Mouse (Mus musculus) limb, embryonic 14.5 days (tissue): ENCODE results near the gene Tec. TPM values are rescaled to one million over a fixed set of nuclear protein-coding genes. Genes with fewer than 3 reads are reported as not detected.

ENCODE experiments used
- ATAC-seq: fragments of 200-750 bp; cut with Nextera tagmentation; 2 replicates; pipeline ENCODE4 v1.8.0; 2017; ENCODE audit warnings: low read depth, moderate number of reproducible peaks, moderate TSS enrichment; ENCODE audit not compliant: low FRiP score
- DNase-seq: peaks from one replicate; pipeline ENCODE4 v3.0.0-alpha.2; 2015; ENCODE audit warnings: low spot score
- H3K27ac ChIP-seq: fragments of 300-500 bp; sonication (generic); replicated peaks from 2 replicates; pipeline ENCODE4 v1.5.1; 2014; ENCODE audit warnings: low read depth, mild to moderate bottlenecking, low read length, moderate library complexity, mixed read lengths
- H3K27me3 ChIP-seq: fragments of 300-500 bp; sonication (generic); 2 replicates; pipeline ENCODE4 v1.6.1; 2014; ENCODE audit warnings: low read length, mixed read lengths; ENCODE audit not compliant: control insufficient read depth, insufficient read depth
- H3K36me3 ChIP-seq: fragments of 300-500 bp; sonication (generic); 2 replicates; pipeline ENCODE4 v1.6.1; 2014; ENCODE audit warnings: mild to moderate bottlenecking, low read length, moderate library complexity, mixed read lengths; ENCODE audit not compliant: control insufficient read depth, insufficient read depth
- H3K4me1 ChIP-seq: fragments of 300-500 bp; sonication (generic); 2 replicates; pipeline ENCODE4 v1.6.1; 2014; ENCODE audit warnings: antibody characterized with exemption, low read length, mixed read lengths; ENCODE audit not compliant: control insufficient read depth, insufficient read depth
- H3K4me2 ChIP-seq: fragments of 300-500 bp; sonication (generic); replicated peaks from 2 replicates; pipeline ENCODE4 v1.6.1; 2014; ENCODE audit warnings: low read depth, mild to moderate bottlenecking, low read length, moderate library complexity; ENCODE audit not compliant: severe bottlenecking
- H3K4me3 ChIP-seq: fragments of 300-500 bp; sonication (generic); replicated peaks from 2 replicates; pipeline ENCODE4 v1.5.1; 2014; ENCODE audit warnings: low read length
- H3K9ac ChIP-seq: fragments of 300-500 bp; sonication (generic); 2 replicates; pipeline ENCODE4 v1.6.1; 2014; ENCODE audit warnings: mild to moderate bottlenecking, low read depth, low read length, moderate library complexity; ENCODE audit not compliant: severe bottlenecking
- H3K9me3 ChIP-seq: fragments of 300-500 bp; sonication (generic); 2 replicates; pipeline ENCODE4 v1.6.1; 2016; ENCODE audit warnings: low read length; ENCODE audit not compliant: control insufficient read depth
- POLR2A ChIP-seq: fragments of 200-500 bp; IDR thresholded peaks from 2 replicates; pipeline ENCODE4 v1.8.0; 2012; ENCODE audit warnings: inconsistent platforms, mild to moderate bottlenecking, moderate library complexity, borderline replicate concordance; ENCODE audit not compliant: insufficient read depth, insufficient read length; ENCODE audit errors: extremely low read depth
- WGBS: fragments of 180-500 bp; shearing (Covaris S2); extraction: QIAGEN DNeasy Blood & Tissue Kit; methylation state at CpG from one replicate; pipeline ENCODE4 v1.1.7; 2014; 5-methylcytosine and 5-hydroxymethylcytosine counted together
- polyA plus RNA-seq, 2 experiments: library from polyadenylated mRNA; depleted of rRNA in 1 of 2; stranded (reverse) in 1 of 2; unstranded in 1 of 2; fragments of >200 nt; fragmentation: Nextera tagmentation in 1 of 2; extraction: Ambion mirVana in 1 of 2; gene quantifications; 2 replicates each; pipeline versions ENCODE4 v1.2.1 to v1.2.3; 2012 to 2014

Gene Tec
- polyA plus RNA-seq (2012; rRNA removed) (4.0 and 5.9 TPM in 2 replicates), polyA plus RNA-seq (2014; fragmentation: Nextera tagmentation; extraction: Ambion mirVana) (7.9 and 8.7 TPM in 2 replicates)

- Histone ChIP-seq H3K4me3 (peak within 1 kb of the TSS; percentile 54), H3K9me3 (no peaks in the 10 kb centered on the region), H3K36me3 (no peaks in the 10 kb centered on the region), H3K4me1 (0 out of 2 replicates have a peak, but pooled peaks cover 3% of the 10 kb centered on the region), H3K27me3 (peaks cover 15% of the 10 kb centered on the region; the same call in 1 of the 2 replicates), H3K27ac (no peak within 1 kb of the TSS), H3K9ac (peak within 1 kb of the TSS; percentile 56), H3K4me2 (peak within 1 kb of the TSS; percentile 83)
- WGBS, result under 1% methylated on average over 53 of the region's 60 CpGs
- no peak for TF ChIP-seq POLR2A
- ATAC-seq (peak; percentile 90), DNase-seq (peak; percentile 79)
Measured at GRCm38 (mm10) chr5:72868091-72868875, at the start of gene Tec. Tec (minus strand) TSS chr5:72868483.

DNA sequence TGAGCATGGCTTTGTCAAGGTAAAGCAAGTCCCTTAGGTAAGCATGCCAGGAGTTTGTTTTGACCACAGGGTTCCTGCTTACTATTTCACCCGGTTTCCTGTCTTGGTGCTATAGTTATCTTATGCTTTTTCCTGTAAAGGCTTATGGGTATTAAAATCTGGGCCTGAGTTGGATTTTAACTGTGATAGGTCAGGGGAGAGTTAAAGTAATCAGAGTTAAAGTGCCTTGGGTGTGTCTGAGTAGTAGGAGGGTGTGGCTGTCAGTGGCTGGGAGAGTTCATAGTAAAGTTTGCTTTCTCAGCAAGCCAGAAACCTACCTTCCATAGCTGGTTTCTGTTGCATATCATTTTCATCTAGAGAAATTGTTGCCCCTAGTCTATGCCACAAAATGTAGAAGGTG is 48.6 kb upstream of the Tec start:
- peak overlapping the region; percentile 56; the same call in 1 of the 2 replicates for H3K4me2 ChIP-seq
- H3K4me1 ChIP-seq, result peaks cover 23% of the 10 kb centered on the region
- DNase-seq (no peak), ATAC-seq (no peak)
- H3K9me3 ChIP-seq, result no peaks in the 10 kb centered on the region
- no peaks in the 10 kb centered on the region for H3K36me3 ChIP-seq
- H3K4me3 ChIP-seq, result peak overlapping the region; percentile 99
- H3K9ac ChIP-seq, result peak overlapping the region; percentile 99; the same call in 1 of the 2 replicates
- WGBS, result 45% methylated on average over 1 of the region's 1 CpGs
- H3K27ac ChIP-seq, result no peak overlapping the region
- TF ChIP-seq POLR2A, result no peak
- H3K27me3 ChIP-seq, result no peaks in the 10 kb centered on the region

DNA sequence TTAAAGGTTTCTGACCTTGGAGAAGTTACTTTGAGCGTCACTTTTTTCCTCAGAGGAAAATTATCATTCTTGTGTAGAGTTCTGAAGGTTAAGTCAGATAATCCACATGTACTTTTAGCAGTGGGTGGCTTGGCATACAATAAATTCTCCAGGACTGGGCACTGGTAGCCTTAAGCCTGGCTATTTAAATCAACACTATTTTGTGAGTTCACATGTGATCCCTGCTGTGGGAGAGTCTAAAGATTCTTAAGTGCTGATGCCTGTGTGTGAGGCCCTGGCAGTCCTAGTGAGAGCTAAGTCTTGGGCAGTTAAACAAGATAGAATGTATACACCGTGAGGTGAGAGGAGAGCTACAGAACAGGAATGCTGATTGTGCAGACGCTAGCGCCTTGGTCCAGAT is 47.8 kb upstream of the Tec start:
- no peaks in the 10 kb centered on the region for H3K36me3 ChIP-seq
- DNase-seq (no peak), ATAC-seq (no peak)
- H3K27me3 ChIP-seq, result no peaks in the 10 kb centered on the region
- H3K4me3 ChIP-seq, result peak overlapping the region; percentile 99
- H3K9ac ChIP-seq, result peak overlapping the region; percentile 99
- 23% methylated on average over 4 of the region's 4 CpGs for WGBS
- H3K9me3 ChIP-seq, result no peaks in the 10 kb centered on the region
- TF ChIP-seq POLR2A, result no peak
- H3K4me2 ChIP-seq, result peak overlapping the region; percentile 56
- no peak overlapping the region for H3K27ac ChIP-seq
- peaks cover 23% of the 10 kb centered on the region for H3K4me1 ChIP-seq

GRCm38 (mm10) chr5:72914633-72915561 is 46.6 kb upstream of the Tec start:
- ATAC-seq, result peak; percentile 27
- H3K9me3 ChIP-seq, result no peaks in the 10 kb centered on the region
- peak overlapping the region; percentile 56 for H3K4me2 ChIP-seq
- no peak for DNase-seq
- no peaks in the 10 kb centered on the region for H3K27me3 ChIP-seq
- peaks cover 23% of the 10 kb centered on the region for H3K4me1 ChIP-seq
- peak overlapping the region; percentile 99 for H3K9ac ChIP-seq
- no peak for TF ChIP-seq POLR2A
- WGBS, result 2% methylated on average over 63 of the region's 66 CpGs
- peak overlapping the region; percentile 99 for H3K4me3 ChIP-seq
- H3K27ac ChIP-seq, result peak overlapping the region; percentile 98
- H3K36me3 ChIP-seq, result no peaks in the 10 kb centered on the region
